Mouse (Mus musculus): ENCODE results near the gene Slc25a26. TPM values are rescaled to one million over a fixed set of nuclear protein-coding genes. Genes with fewer than 3 reads are reported as not detected.

Slc25a26 gene
- polyA plus RNA-seq, 1 experiment from 2014 or later, result 7.4 TPM

DNA sequence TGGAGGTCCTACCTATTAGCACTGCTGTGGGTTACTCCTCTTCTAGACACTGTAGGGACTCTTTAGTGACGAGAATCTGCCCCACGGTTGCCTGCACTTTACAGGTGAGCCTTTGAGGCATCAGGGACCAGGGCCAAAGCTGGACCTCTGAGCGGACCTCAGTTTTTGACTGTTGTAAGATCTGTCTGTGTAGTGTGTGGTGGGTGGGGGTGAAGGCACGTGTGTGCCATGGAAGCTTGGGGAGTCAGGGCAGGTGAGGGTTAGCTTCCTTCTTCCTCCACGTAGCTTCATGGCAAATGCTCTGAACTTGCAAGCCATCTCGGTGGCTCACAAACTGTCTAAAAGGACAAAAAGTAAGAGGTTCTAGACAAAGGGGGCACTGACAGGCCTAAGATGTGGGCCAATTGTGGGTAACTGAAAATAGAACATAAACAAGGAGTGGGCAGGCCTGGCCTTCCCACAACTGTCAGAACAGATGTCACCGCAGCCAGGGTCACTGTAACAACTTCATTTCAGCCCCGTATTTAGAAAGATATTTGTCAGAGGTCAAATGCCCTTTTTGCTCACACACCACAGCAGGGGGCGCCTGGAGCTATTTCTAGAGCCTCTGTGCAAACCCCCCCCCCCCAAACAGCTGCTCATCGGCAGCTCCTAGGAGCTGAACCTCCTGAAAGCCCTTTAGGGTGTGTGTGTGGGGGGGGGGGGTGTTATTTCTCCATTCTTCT, 96.8 kb downstream of the Slc25a26 start:
- no peaks in the 10 kb centered on the region; the same call in 1 of the 2 replicates for H3K36me3 ChIP-seq (ENCODE audit: control insufficient read depth, insufficient read depth, low read length)
- WGBS, result 66% methylated on average over 10 of the region's 10 CpGs
- H3K9me3 ChIP-seq (ENCODE audit: control insufficient read depth, low read length), result no peaks in the 10 kb centered on the region
- H3K9ac ChIP-seq (ENCODE audit: low read length), result no peak overlapping the region
- DNase-seq (ENCODE audit: low spot score) (peak; percentile 63), ATAC-seq (replicated peaks; ENCODE audit: low FRiP score) (no peak)
- no peak overlapping the region for H3K4me2 ChIP-seq (ENCODE audit: low read depth, low read length, severe bottlenecking)
- H3K4me3 ChIP-seq (ENCODE audit: low read depth, low read length), result no peak overlapping the region
- no peaks in the 10 kb centered on the region; the same call in 1 of the 2 replicates for H3K4me1 ChIP-seq (replicated peaks; ENCODE audit: control insufficient read depth, insufficient read depth, low read length)
- no peaks in the 10 kb centered on the region for H3K27me3 ChIP-seq (ENCODE audit: control insufficient read depth, insufficient read depth, low read length)
- H3K27ac ChIP-seq (ENCODE audit: low read depth, low read length), result no peak overlapping the region

DNA sequence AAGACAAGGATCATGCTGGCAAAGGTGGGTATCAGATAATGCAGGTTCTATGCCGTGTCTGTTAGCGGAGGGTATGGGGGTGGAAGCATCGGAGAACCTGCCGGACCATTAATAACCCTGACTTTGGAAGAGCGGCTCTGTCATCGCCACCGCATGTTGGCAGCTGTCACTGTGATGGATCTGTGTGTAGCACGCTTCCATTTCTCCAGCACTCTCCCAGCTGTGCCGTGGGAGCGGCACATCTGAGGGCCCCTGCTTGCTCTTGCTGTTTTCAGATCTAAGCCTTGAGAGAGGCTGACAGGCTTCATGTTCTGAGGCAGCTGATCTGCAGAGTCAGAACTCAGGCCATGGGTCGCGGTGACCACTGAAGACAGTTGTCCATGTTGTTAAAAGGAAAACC, 98.3 kb downstream of the Slc25a26 start:
- Histone ChIP-seq H3K4me2 (ENCODE audit: low read depth, low read length, severe bottlenecking) (no peak overlapping the region), H3K9me3 (ENCODE audit: control insufficient read depth, low read length) (no peaks in the 10 kb centered on the region), H3K4me1 (replicated peaks; ENCODE audit: control insufficient read depth, insufficient read depth, low read length) (no peaks in the 10 kb centered on the region; the same call in 1 of the 2 replicates), H3K27me3 (ENCODE audit: control insufficient read depth, insufficient read depth, low read length) (no peaks in the 10 kb centered on the region), H3K27ac (ENCODE audit: low read depth, low read length) (no peak overlapping the region), H3K4me3 (ENCODE audit: low read depth, low read length) (no peak overlapping the region), H3K36me3 (ENCODE audit: control insufficient read depth, insufficient read depth, low read length) (no peaks in the 10 kb centered on the region; the same call in none of the 2 replicates), H3K9ac (ENCODE audit: low read length) (no peak overlapping the region)
- 94% methylated on average over 12 of the region's 12 CpGs for WGBS
- DNase-seq (ENCODE audit: low spot score) (no peak), ATAC-seq (replicated peaks; ENCODE audit: low FRiP score) (no peak)

DNA sequence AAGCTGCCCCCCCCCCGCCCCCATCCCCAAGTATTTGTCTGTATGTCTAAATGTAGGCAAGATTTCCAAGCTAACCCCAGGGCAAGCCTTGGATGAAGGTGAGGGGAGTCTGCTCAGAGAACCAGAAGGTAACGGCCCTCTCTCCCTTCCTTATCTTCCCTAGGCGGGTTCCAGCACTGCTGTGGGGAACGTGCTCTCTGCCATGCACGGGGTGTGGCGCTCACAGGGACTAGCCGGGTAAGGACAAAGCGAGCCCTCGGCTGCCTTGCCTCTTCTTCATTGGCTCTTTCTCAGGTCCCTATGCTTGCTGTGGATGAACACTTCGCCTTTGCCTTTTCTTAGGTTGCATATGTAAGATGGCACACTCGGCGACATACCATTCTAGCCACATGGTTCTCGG, 98.9 kb downstream of the Slc25a26 start:
- H3K9me3 ChIP-seq (ENCODE audit: control insufficient read depth, low read length), result no peaks in the 10 kb centered on the region
- no peak overlapping the region for H3K27ac ChIP-seq (ENCODE audit: low read depth, low read length)
- H3K36me3 ChIP-seq (ENCODE audit: control insufficient read depth, insufficient read depth, low read length), result no peaks in the 10 kb centered on the region; the same call in none of the 2 replicates
- WGBS, result 91% methylated on average over 13 of the region's 13 CpGs
- H3K4me1 ChIP-seq (replicated peaks; ENCODE audit: control insufficient read depth, insufficient read depth, low read length), result no peaks in the 10 kb centered on the region; the same call in 1 of the 2 replicates
- H3K9ac ChIP-seq (ENCODE audit: low read length), result no peak overlapping the region
- no peak overlapping the region for H3K4me3 ChIP-seq (ENCODE audit: low read depth, low read length)
- H3K4me2 ChIP-seq (ENCODE audit: low read depth, low read length, severe bottlenecking), result no peak overlapping the region
- H3K27me3 ChIP-seq (ENCODE audit: control insufficient read depth, insufficient read depth, low read length), result no peaks in the 10 kb centered on the region
- ATAC-seq (replicated peaks; ENCODE audit: low FRiP score), result no peak
- DNase-seq (ENCODE audit: low spot score), result no peak

DNA sequence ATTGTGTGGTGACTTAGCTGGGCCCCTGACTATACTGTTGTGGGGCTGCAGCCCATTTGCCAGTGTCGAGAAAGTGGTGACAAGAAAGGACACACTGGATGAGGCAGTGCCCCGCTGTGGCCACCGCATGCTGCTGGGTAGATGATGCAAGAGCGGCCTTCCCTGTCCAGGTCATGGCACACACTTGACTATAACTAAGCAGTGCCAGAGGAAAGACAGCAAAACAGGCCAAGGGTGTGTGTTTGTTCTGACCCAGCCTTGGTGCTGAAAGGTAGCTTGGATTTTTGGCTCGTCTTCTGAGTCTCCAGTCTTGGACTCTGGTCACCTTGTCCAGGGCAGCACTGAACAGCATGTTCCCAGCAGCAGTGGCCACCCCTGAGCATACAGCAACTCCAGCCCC, 101.0 kb downstream of the Slc25a26 start:
- ATAC-seq (replicated peaks; ENCODE audit: low FRiP score), result no peak
- no peak overlapping the region for H3K4me3 ChIP-seq (ENCODE audit: low read depth, low read length)
- no peaks in the 10 kb centered on the region for H3K27me3 ChIP-seq (ENCODE audit: control insufficient read depth, insufficient read depth, low read length)
- H3K4me2 ChIP-seq (ENCODE audit: low read depth, low read length, severe bottlenecking), result no peak overlapping the region
- no peaks in the 10 kb centered on the region for H3K4me1 ChIP-seq (replicated peaks; ENCODE audit: control insufficient read depth, insufficient read depth, low read length)
- H3K9ac ChIP-seq (ENCODE audit: low read length), result no peak overlapping the region
- WGBS, result 86% methylated on average over 5 of the region's 5 CpGs
- no peak overlapping the region for H3K27ac ChIP-seq (ENCODE audit: low read depth, low read length)
- DNase-seq (ENCODE audit: low spot score), result no peak
- no peaks in the 10 kb centered on the region; the same call in none of the 2 replicates for H3K36me3 ChIP-seq (ENCODE audit: control insufficient read depth, insufficient read depth, low read length)
- no peaks in the 10 kb centered on the region for H3K9me3 ChIP-seq (ENCODE audit: control insufficient read depth, low read length)

DNA sequence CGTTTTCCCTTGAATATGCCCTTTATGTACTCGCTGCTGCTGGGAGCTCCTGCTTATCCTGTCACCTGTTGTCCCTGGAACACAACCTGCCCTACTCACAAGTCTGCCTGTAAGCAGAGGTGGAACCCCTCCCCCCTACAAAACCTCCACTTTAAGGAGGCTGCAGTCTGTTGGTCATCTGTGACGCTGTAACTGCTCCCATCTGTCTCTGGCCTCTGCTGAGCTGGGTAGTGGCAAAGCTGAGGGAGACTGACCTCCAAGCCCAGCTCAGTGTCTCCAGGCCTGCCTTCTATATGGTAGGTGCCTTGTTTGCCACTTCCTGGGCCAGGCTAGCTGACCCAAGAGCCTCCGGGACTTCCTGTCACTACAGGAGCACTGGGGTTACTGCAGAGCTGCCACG, 101.7 kb downstream of the Slc25a26 start:
- Histone ChIP-seq H3K4me1 (replicated peaks; ENCODE audit: control insufficient read depth, insufficient read depth, low read length) (no peaks in the 10 kb centered on the region), H3K27me3 (ENCODE audit: control insufficient read depth, insufficient read depth, low read length) (no peaks in the 10 kb centered on the region), H3K9me3 (ENCODE audit: control insufficient read depth, low read length) (no peaks in the 10 kb centered on the region), H3K27ac (ENCODE audit: low read depth, low read length) (no peak overlapping the region), H3K4me3 (ENCODE audit: low read depth, low read length) (no peak overlapping the region), H3K4me2 (ENCODE audit: low read depth, low read length, severe bottlenecking) (no peak overlapping the region), H3K36me3 (ENCODE audit: control insufficient read depth, insufficient read depth, low read length) (no peaks in the 10 kb centered on the region; the same call in none of the 2 replicates), H3K9ac (ENCODE audit: low read length) (no peak overlapping the region)
- DNase-seq (ENCODE audit: low spot score) (no peak), ATAC-seq (replicated peaks; ENCODE audit: low FRiP score) (no peak)
- 72% methylated on average over 5 of the region's 5 CpGs for WGBS

DNA sequence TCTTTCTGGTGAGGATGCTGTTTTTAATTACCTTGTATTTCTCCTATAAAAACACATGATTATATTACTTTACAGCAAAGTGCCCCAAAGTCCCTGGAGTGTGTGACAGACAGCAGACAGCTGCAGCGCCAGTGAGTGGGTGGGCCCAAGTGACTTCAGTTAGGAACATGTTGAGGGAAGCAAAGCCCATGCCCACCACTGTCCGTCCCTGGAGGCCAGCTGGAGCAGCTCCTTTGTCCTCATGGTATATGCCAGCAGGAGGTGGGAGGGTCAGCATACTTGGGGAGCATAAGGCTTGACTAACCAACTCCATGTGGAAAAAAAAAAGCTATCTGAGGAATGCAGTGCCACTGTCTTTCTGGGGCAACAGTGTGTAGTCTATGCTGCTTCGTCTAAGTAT, 103.9 kb downstream of the Slc25a26 start:
- H3K27me3 ChIP-seq (ENCODE audit: control insufficient read depth, insufficient read depth, low read length), result no peaks in the 10 kb centered on the region
- DNase-seq (ENCODE audit: low spot score), result no peak
- H3K4me2 ChIP-seq (ENCODE audit: low read depth, low read length, severe bottlenecking), result no peak overlapping the region
- H3K4me3 ChIP-seq (ENCODE audit: low read depth, low read length), result no peak overlapping the region
- H3K4me1 ChIP-seq (replicated peaks; ENCODE audit: control insufficient read depth, insufficient read depth, low read length), result no peaks in the 10 kb centered on the region
- no peak overlapping the region for H3K9ac ChIP-seq (ENCODE audit: low read length)
- no peak for ATAC-seq (replicated peaks; ENCODE audit: low FRiP score)
- H3K27ac ChIP-seq (ENCODE audit: low read depth, low read length), result no peak overlapping the region
- H3K9me3 ChIP-seq (ENCODE audit: control insufficient read depth, low read length), result no peaks in the 10 kb centered on the region
- 53% methylated on average over 3 of the region's 3 CpGs for WGBS
- peaks cover 10% of the 10 kb centered on the region for H3K36me3 ChIP-seq (ENCODE audit: control insufficient read depth, insufficient read depth, low read length)

DNA sequence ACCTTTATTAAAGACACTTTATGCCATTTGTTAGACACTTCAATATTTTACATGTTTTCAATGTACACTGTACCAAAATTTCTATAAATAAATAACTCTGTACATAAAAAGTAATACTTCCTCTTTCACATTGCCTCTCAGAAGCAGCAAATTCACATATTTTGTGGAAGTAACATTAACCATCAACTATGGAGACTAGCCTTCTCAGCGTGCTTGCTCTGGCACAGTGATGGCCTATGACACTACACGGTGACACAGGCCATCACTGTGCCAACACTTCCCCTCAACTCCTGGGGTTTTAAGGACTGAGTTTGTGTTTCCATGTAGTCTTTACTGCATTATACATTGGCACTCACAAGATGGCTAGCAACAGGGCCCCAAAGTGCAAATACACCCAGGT, 104.4 kb downstream of the Slc25a26 start:
- Histone ChIP-seq H3K36me3 (ENCODE audit: control insufficient read depth, insufficient read depth, low read length) (peaks cover 10% of the 10 kb centered on the region), H3K4me3 (ENCODE audit: low read depth, low read length) (no peak overlapping the region), H3K27me3 (ENCODE audit: control insufficient read depth, insufficient read depth, low read length) (no peaks in the 10 kb centered on the region), H3K4me1 (replicated peaks; ENCODE audit: control insufficient read depth, insufficient read depth, low read length) (no peaks in the 10 kb centered on the region), H3K27ac (ENCODE audit: low read depth, low read length) (no peak overlapping the region), H3K9me3 (ENCODE audit: control insufficient read depth, low read length) (no peaks in the 10 kb centered on the region), H3K9ac (ENCODE audit: low read length) (no peak overlapping the region), H3K4me2 (ENCODE audit: low read depth, low read length, severe bottlenecking) (no peak overlapping the region)
- ATAC-seq (replicated peaks; ENCODE audit: low FRiP score) (no peak), DNase-seq (ENCODE audit: low spot score) (no peak)
- 91% methylated on average over 2 of the region's 2 CpGs for WGBS

DNA sequence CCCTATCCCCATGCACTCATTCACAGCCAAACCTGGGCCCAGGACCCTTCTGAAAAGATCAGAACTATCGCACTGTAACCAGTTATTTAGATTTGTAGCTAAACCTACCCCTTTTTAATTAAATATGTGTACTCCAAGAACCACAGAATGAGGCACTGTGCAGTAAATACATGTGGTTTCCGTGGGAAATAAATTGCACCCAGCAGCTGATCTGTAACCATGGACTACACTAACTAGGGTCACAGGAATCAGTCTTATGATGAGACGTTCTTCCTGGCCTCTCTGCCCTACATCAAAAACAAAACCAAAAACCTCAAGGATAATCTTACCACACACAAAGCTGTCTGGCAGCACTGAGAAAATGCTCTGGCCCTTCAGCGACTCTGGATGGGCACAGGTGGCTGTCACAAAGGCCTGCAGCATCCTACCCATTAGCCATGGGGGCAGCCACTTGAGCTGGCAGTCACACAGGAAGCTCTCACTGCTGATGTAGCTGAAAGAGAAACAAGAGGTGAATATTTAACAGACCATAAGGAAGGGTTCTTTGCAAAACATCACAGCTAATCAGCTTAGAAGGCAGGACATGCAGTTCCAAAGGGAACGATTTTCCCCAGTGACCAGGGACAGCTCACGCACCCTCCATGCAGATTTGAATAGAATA, 113.2 kb downstream of the Slc25a26 start:
- no peak overlapping the region for H3K4me3 ChIP-seq (ENCODE audit: low read depth, low read length)
- no peak overlapping the region for H3K9ac ChIP-seq (ENCODE audit: low read length)
- H3K27me3 ChIP-seq (ENCODE audit: control insufficient read depth, insufficient read depth, low read length), result no peaks in the 10 kb centered on the region
- no peaks in the 10 kb centered on the region for H3K9me3 ChIP-seq (ENCODE audit: control insufficient read depth, low read length)
- ATAC-seq (replicated peaks; ENCODE audit: low FRiP score), result no peak
- no peak overlapping the region for H3K27ac ChIP-seq (ENCODE audit: low read depth, low read length)
- peaks cover 17% of the 10 kb centered on the region for H3K36me3 ChIP-seq (ENCODE audit: control insufficient read depth, insufficient read depth, low read length)
- no peak overlapping the region for H3K4me2 ChIP-seq (ENCODE audit: low read depth, low read length, severe bottlenecking)
- WGBS, result 88% methylated on average over 6 of the region's 6 CpGs
- DNase-seq (ENCODE audit: low spot score), result no peak
- no peaks in the 10 kb centered on the region for H3K4me1 ChIP-seq (replicated peaks; ENCODE audit: control insufficient read depth, insufficient read depth, low read length)

Data from forebrain, embryonic 11.5 days (tissue).